Mouse (Mus musculus) left cerebral cortex, adult 9 months (tissue): ENCODE results near the gene Tbc1d15.

Experiments used
- DNase-seq, 2 experiments: peaks; one replicate each; pipeline ENCODE4 v3.0.0; 2022; ENCODE audit warnings: low spot score in 2 of 2

Gene Tbc1d15

GRCm38 (mm10) chr10:115251088-115251934, at the start of gene Tbc1d15:
Gene Tbc1d15 (minus strand): TSS chr10:115251467.
- peak; percentile 90 to 98 for DNase-seq

- no peak for DNase-seq
These were observed 47.4 kb upstream of the Tbc1d15 start for GRCm38 (mm10) chr10:115298683-115299082.

- DNase-seq = no peak
These were observed 46.3 kb upstream of the Tbc1d15 start for GRCm38 (mm10) chr10:115297582-115297981.

GRCm38 (mm10) chr10:115296401-115296935, 45.2 kb upstream of the Tbc1d15 start:
- DNase-seq = no peak

DNA sequence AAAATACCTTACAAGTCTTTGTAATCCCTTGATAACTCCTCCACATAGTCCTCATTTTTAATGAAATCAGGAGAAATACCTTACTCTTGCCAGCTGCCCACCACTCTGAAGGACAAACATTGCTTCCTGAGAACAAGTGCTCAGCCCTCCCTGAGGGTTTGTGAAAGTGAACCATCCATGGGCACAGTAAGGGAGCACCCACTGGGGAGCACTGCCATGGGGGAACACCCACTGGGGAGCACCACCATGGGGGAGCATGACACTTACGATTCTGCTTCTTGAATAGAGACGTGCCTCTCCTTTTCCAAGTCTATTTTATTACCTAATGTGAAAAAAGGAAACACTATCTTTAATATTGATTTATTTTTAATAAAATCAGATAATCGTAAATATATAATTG, 43.9 kb upstream of the Tbc1d15 start:
- DNase-seq = no peak

DNA sequence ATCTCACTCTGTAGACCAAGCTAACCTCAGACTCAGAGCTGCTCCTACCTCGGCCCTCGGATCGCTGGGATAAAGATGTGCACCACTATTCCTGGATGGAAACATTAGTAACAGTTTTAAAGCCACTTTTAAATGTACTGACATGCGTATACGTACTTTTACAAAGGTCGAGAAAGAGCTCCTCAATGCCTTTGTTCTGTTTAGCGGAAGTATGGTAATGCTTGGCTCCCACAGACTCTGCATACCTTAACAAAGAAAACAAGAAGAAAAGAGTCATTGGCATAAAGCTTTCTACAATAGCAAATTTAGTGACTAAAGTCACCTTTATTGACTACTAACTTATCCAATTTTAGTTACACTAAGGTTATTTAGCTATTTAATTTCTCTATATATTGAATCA, 43.4 kb upstream of the Tbc1d15 start:
- DNase-seq = no peak

- DNase-seq = no peak
These were observed 42.7 kb upstream of the Tbc1d15 start for GRCm38 (mm10) chr10:115293946-115294345.

DNA sequence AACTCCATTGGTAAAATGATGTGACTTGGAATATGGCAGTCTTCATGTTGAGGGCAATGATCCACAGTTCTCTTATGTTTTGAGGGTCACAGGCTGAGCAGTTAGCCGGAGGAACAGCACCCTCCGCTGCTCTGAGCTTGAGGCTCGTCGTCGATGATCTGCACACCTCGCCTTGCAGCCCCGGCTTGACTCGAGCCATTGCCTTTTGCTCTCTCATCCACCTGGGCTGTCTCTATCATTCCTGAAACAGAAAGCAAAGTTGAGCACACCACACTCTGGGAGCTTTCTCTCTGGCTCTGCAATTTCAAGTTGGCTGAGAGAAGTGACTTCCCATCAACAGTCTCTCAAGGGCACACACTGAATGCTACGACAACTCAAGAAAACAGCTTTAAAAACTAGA, 39.4 kb upstream of the Tbc1d15 start:
- no peak for DNase-seq

- no peak for DNase-seq
These were observed 37.6 kb upstream of the Tbc1d15 start for GRCm38 (mm10) chr10:115288856-115289255.

DNA sequence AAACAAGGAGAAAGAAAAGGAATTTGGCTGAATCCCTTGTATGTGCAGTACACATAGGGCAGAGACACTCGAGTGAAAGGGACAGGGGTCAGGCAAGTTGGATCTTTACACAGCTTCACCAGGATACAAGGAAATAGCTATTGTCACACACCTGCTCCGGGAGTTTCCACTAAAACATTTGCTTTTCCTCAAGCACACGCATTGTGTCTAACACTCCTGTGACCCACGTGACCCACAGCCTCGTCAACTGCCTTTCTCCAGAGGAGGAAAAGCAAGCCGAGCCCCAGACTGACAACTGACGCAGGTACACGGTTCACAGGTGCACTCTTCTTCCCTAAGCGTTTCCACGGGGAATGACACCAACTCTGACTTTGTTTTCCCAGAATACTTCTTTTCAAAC, 32.9 kb upstream of the Tbc1d15 start:
- no peak for DNase-seq

- no peak for DNase-seq
These were observed 30.1 kb upstream of the Tbc1d15 start for GRCm38 (mm10) chr10:115281381-115281780.

DNA sequence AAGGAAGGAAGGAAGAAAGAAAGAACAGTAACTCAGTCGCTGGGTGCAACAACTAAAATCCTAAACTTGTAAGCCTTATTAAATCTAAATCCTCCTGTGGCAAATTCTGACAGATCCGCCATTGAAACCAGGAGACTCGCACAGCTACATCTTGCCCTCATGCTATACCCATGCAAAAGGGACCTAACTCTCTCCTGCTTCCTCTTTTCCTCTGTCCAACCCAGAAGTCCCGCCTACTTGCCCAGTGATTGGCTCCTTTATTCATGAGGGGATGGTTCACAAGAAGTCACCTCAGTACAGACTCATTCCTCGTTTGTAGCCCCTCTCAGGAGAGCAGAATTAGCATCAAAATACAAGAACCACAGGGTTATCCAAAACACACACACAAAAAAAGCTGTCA, 20.4 kb upstream of the Tbc1d15 start:
- no peak for DNase-seq

GRCm38 (mm10) chr10:115270612-115271390, 19.5 kb upstream of the Tbc1d15 start:
- DNase-seq = no peak

DNA sequence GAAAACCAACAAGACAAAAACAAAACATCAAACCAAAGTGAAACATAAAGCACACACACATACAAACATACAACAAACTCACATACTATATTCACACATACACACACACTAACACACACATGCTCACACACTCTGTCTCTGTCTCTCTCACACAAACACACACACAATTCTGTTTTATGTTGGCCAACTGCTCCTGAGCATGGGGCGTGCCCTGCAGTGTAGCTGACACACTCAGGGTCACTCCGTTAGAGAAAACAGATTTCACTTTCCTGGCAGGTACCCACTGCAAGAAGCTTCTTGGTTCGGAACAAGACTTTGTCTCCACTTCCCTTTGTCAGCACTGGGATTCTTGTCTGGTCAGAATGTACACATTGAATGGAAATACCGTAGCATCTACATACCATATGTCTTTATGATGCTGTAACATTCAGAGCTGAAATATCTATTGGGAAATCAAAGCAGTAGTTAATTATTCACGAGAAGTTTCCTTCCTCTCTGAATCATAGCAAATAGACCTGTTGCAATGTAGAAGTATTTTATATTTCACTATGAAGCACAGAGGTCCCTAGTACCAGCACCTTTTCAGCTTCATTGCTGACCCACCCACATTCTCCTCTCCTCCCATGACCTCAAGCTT, 11.8 kb upstream of the Tbc1d15 start:
- DNase-seq = no peak

DNA sequence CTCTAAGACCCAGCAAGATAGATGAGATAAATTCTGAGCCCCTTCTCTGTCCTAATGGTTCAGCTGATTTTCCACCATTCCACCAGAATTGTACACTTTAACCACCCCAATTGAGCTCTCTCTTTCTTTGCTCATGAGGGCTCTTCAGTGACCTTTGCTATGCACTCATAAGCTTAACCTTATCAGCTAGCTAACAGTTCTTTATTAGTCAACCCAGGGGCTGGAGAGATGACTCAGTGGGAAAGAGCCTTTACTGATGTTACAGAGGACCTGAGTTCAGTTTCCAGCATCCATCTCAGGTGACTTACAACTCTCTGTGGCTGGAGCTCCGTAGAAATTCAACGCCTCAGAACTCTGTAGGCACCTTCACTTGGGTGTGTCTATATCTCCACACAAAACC, 11.0 kb upstream of the Tbc1d15 start:
- DNase-seq = no peak

DNA sequence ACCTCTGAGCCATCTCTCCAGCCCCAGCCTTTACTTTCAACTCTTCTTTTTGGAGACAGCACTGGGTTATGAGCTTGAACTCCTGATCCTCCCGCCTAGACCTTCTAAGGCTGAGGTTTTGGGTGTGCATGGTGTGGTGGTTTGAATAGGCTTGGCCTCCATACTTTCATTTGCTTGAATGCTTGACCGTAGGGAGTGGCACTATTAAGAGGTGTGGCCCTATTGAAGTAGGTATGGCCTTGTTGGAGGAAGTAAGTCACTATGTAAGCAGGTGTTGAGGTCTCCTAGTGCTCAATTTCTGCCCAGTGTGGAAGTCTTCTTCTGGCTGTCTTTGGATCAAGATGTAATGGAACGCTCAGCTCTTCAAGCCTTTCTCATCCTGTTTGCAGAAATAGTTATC, 10.2 kb upstream of the Tbc1d15 start:
- no peak for DNase-seq

GRCm38 (mm10) chr10:115256162-115256561, 4.9 kb upstream of the Tbc1d15 start:
- no peak for DNase-seq

DNA sequence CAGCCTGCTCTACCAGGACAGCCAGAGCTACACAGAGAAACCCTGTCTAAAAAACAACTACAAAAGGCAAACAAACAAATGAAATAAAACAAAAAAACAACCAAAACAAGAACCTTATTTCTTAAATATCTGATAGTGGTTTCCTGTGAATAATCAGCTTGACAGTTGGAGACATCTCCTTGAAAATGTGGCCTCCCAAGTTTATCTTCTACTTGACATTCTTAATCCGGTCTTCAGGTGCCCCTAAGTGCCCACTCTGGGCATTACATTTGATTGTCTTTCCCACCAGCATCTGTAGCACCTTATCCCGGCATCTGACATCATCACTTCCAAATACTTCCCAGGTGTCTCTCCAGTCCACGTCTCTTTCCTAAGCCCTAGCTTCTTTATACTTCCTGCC, 2.3 kb upstream of the Tbc1d15 start:
- DNase-seq = no peak

DNA sequence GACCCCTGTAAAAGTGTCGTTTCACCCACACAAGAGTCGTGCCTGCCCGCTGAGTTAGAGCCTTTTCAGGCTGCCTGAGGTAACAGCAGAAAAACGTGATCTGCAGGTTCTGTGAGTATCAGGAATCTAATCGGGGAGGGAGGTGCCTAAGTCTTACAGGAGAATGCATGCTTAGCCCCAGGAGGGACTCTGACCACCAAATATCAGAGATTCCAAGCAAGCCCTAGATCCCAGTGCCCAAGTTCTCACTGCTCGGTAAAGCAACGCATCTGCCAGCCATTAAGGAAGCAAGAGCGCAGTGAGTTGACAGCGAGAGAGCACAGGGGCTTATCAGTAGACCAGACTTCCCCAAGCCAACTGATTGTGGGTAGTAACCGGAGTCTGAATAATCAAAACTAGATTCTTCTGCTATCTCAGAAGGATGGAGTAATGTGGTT, 1.1 kb upstream of the Tbc1d15 start:
- DNase-seq = no peak

GRCm38 (mm10) chr10:115250235-115251087, 806 bp downstream of the Tbc1d15 start:
- no peak for DNase-seq

GRCm38 (mm10) chr10:115248041-115248440, 3.2 kb downstream of the Tbc1d15 start:
- DNase-seq = no peak
